Mouse (Mus musculus): Measurements from ENCODE around the gene Got1.

DNA sequence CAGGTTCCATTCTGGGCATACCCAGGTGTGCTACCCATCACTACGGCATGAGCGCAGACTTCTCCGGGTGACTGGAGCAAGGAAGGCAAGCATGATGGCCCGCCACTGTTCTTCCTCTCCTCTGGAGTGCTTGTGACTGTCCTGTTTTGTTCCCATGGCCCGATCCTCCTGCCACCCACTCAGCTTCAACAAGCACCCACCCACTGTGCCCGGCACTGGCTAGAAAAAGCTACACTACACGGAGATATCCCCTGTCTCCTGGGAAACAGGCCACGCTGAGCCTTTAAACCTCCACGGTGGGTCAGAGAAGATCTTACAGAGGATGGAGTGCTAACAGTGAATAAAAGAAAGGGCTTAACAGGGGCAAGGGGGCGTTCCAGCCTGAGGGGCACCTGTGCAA, 5.2 kb downstream of the Got1 start:
- TF ChIP-seq POLR2AphosphoS2 (IDR thresholded peaks at IDR 0.05; ENCODE audit: insufficient read length, low read depth) (no peak), E2F4 (IDR thresholded peaks at IDR 0.05; ENCODE audit: insufficient read depth) (no peak), POLR2A (IDR thresholded peaks at IDR 0.05; ENCODE audit: insufficient read length, low read depth) (no peak), MYOG (IDR thresholded peaks at IDR 0.05; ENCODE audit: control insufficient read depth in 1 of 3, insufficient read depth in 1 of 3, insufficient read length in 2 of 3, low read depth in 2 of 3) (no peak), MAX (IDR thresholded peaks at IDR 0.05; ENCODE audit: low read depth) (no peak)
